14 mouse cellular contexts compared by ENCODE assay signal in genomic region chr15:92321959-92322358, GRCm38 (mm10).
DNase-seq lines count a peak whose midpoint lies in the region.
"Had no signal": no experiment of that assay in that cellular context is flagged by ENCODE, and none has a peak within 500 bp of the region (broad histone marks: within the 10 kb centered on the region; RNA-seq: fewer than 3 reads in every experiment).

No protein-coding gene starts in this region.

- DNase-seq in frontal cortex, postnatal 36 days (ENCODE audit: low spot score in 2 of 2): peak; percentile 13 to 21
- DNase-seq in frontal cortex, postnatal 25 days (ENCODE audit: low spot score in 2 of 2): no peak
- peak; percentile 17 to 27 for DNase-seq in layer of hippocampus, adult 8-10 months (ENCODE audit: low spot score in 2 of 2)
- DNase-seq in layer of hippocampus, postnatal 36 days: no peak
- peak; percentile 63 for DNase-seq in brain, adult 2 months (ENCODE audit: low read depth, low spot score)
- DNase-seq in telencephalon, adult 2 months (ENCODE audit: low read depth, low spot score): peak; percentile 23
- DNase-seq: adrenal gland, adult 2 months; adrenal gland, postnatal 14 days; cerebellum, adult 11-12 months; cerebellum, adult 8-10 months; cerebellum, postnatal 10 days; cerebellum, postnatal 36 days; gastrocnemius, postnatal 10 days; heart, adult 11 months had no signal

Comparison
In these comparisons a context has a peak if more than half of its experiments do, and no peak if none do; other contexts are left out.
1. DNase-seq: peak in frontal cortex, postnatal 36 days (2 of 2), layer of hippocampus, adult 8-10 months (2 of 2), brain, adult 2 months (single experiment) and telencephalon, adult 2 months (single experiment); none in frontal cortex, postnatal 25 days (0 of 2) and layer of hippocampus, postnatal 36 days (0 of 2).